Mouse (Mus musculus) kidney, embryonic 15.5 days (tissue): ENCODE measurements around the gene Nms. TPM values are rescaled to one million over a fixed set of nuclear protein-coding genes. Genes with fewer than 3 reads are reported as not detected.

Experiments
- polyA plus RNA-seq: library from polyadenylated mRNA; unstranded; fragments of >200 nt; fragmentation: Nextera tagmentation; extraction: Ambion mirVana; gene quantifications from 2 replicates; pipeline ENCODE4 v1.2.1, GENCODE M21; 2015

The Nms gene
- polyA plus RNA-seq, 1 experiment from 2014 or later, result not detected

Other genes with a start within 250 kb of the Nms start
- 1.3 and 1.7 TPM in 2 replicates for gene Lonrf2, start 102.4 kb upstream of the Nms start, polyA plus RNA-seq
- gene Chst10, start 41.0 kb upstream of the Nms start, polyA plus RNA-seq, result 4.1 and 4.8 TPM in 2 replicates
- 177 and 183 TPM in 2 replicates for gene Pdcl3, start 46.5 kb downstream of the Nms start, polyA plus RNA-seq